Mouse (Mus musculus) spleen, adult 2 months (tissue): Measurements from ENCODE around the gene Cadm1.

Experiments
- CTCF ChIP-seq: fragments of 200-500 bp; IDR thresholded peaks from 2 replicates; pipeline ENCODE4 v1.5.1; 2011; ENCODE audit warnings: mild to moderate bottlenecking, inconsistent platforms; ENCODE audit not compliant: insufficient read depth, insufficient read length, insufficient replicate concordance; ENCODE audit errors: extremely low read depth
- POLR2A ChIP-seq: fragments of 200-500 bp; IDR thresholded peaks from 2 replicates; pipeline ENCODE4 v1.6.1; 2011; ENCODE audit warnings: low read depth, low read length, inconsistent platforms

GRCm38 (mm10) chr9:47880171-47880570 lies 350.2 kb downstream of the Cadm1 start:
- no peak for TF ChIP-seq POLR2A
- no peak for TF ChIP-seq CTCF
